Mouse (Mus musculus) liver, embryonic 14.5 days (tissue): ENCODE results near the gene Olfr354. TPM values are rescaled to one million over a fixed set of nuclear protein-coding genes. Genes with fewer than 3 reads are reported as not detected.

Experiments used
- ATAC-seq: fragments of 200-750 bp; cut with Nextera tagmentation; 2 replicates; pipeline ENCODE4 v1.8.0; 2017; ENCODE audit warnings: moderate number of reproducible peaks, mild to moderate bottlenecking, moderate library complexity; ENCODE audit not compliant: insufficient read depth
- DNase-seq, 3 experiments: peaks; one replicate each; pipeline ENCODE4 v3.0.0-alpha.2; 2012 to 2013; ENCODE audit warnings: low read depth in 3 of 3, low spot score in 3 of 3
- H3K27ac ChIP-seq: fragments of 300-500 bp; sonication (generic); 2 replicates; pipeline ENCODE4 v1.5.1; 2014; ENCODE audit warnings: moderate library complexity, mild to moderate bottlenecking, control low read depth, inconsistent platforms
- H3K27me3 ChIP-seq: fragments of 300-500 bp; sonication (generic); 2 replicates; pipeline ENCODE4 v1.6.1; 2014; ENCODE audit warnings: mild to moderate bottlenecking, low read length, moderate library complexity; ENCODE audit not compliant: control insufficient read depth, insufficient read depth
- H3K36me3 ChIP-seq: fragments of 300-500 bp; sonication (generic); replicated peaks from 2 replicates; pipeline ENCODE4 v1.6.1; 2014; ENCODE audit warnings: low read depth; ENCODE audit not compliant: control insufficient read depth, insufficient read depth
- H3K4me1 ChIP-seq, 2 experiments: fragments of 200-500 bp in 1 of 2; fragments of 300-500 bp in 1 of 2; sonication (generic) in 1 of 2; replicated peaks; 2 replicates each; pipeline ENCODE4 v1.6.1; 2012 to 2014; ENCODE audit warnings: antibody characterized with exemption in 1 of 2, inconsistent platforms in 1 of 2, low read length in 1 of 2; ENCODE audit not compliant: control insufficient read depth in 2 of 2, insufficient read depth in 2 of 2
- H3K4me2 ChIP-seq: fragments of 300-500 bp; sonication (generic); 2 replicates; pipeline ENCODE4 v1.6.1; 2014; ENCODE audit warnings: low read depth, mild to moderate bottlenecking, control low read depth, moderate library complexity
- H3K4me3 ChIP-seq, 2 experiments: fragments of 200-500 bp in 1 of 2; fragments of 300-500 bp in 1 of 2; sonication (generic) in 1 of 2; 2 replicates each; pipeline ENCODE4 v1.5.1; 2012 to 2014; ENCODE audit warnings: low read depth in 2 of 2, low read length in 2 of 2, mild to moderate bottlenecking in 2 of 2, control low read depth in 1 of 2, inconsistent platforms in 1 of 2, moderate library complexity in 1 of 2; ENCODE audit not compliant: insufficient read depth in 1 of 2
- H3K9ac ChIP-seq: fragments of 300-500 bp; sonication (generic); replicated peaks from 2 replicates; pipeline ENCODE4 v1.6.1; 2014; ENCODE audit warnings: mild to moderate bottlenecking, control low read depth, moderate library complexity
- H3K9me3 ChIP-seq: fragments of 300-500 bp; sonication (generic); 2 replicates; pipeline ENCODE4 v1.6.1; 2016; ENCODE audit warnings: low read length, mixed read lengths; ENCODE audit not compliant: control insufficient read depth
- CTCF ChIP-seq: IDR thresholded peaks from 2 replicates; pipeline ENCODE4 v1.5.1; 2016; ENCODE audit warnings: antibody characterized with exemption, low read depth, control low read depth
- EP300 ChIP-seq: IDR thresholded peaks from 2 replicates; pipeline ENCODE4 v1.6.1; 2016; ENCODE audit warnings: antibody characterized with exemption, low read depth
- WGBS: fragments of 180-500 bp; shearing (Covaris S2); extraction: QIAGEN DNeasy Blood & Tissue Kit; methylation state at CpG from one replicate; pipeline ENCODE4 v1.1.7; 2014; ENCODE audit not compliant: insufficient replicate concordance; 5-methylcytosine and 5-hydroxymethylcytosine counted together
- polyA plus RNA-seq, 2 experiments: library from polyadenylated mRNA; depleted of rRNA in 1 of 2; stranded (reverse) in 1 of 2; unstranded in 1 of 2; fragments of >200 nt; fragmentation: Nextera tagmentation in 1 of 2; extraction: Ambion mirVana in 1 of 2; gene quantifications; 2 replicates each; pipeline versions ENCODE4 v1.2.1 to v1.2.3; 2012 to 2014

The Olfr354 gene
- polyA plus RNA-seq, 2 experiments: not detected

DNA sequence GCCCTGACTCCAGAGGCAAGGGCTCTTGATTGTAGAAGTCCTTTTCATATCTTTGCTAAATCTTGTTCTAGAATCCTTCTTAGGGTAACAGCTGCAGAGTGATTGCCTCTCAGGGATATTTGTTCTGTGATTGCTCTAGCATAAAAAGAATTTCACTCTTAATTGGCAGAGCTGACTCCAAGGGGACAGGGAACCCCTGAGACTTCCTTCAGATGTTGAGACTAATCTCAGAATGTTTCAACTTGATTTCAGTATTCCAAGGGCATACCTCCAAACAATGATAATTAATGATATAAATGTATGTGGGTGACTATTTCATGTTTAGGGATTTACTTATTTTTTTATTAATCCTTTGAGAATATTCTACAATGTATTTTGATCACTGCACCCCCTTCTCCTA is 23.3 kb downstream of the Olfr354 start, which contains the start of gene Olfr355:
Gene Olfr355 (minus strand): TSS at position 101 of the 400 bp plus-strand sequence.
- TF ChIP-seq CTCF (no peak), EP300 (no peak)

DNA sequence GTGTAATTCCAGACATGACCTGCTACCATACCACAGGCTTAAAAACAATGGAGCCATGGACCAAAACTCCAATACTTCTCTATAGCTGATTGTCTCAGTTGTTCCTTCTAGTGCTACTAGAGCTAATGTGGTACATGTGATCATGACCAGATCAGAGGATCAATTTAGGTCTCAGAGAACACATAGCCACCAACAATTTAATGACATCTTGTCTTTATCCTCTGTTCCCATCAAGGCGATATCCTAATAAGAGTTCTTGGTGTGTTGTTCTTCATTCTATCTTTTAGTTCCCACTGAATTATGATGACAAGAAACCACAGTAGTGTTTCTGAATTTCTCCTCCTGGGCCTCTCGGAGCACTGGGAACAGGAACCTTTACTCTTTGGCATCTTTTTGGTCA is 31.3 kb downstream of the Olfr354 start, which contains the start of gene Olfr356:
Gene Olfr356 (plus strand): TSS at position 301 of the 400 bp plus-strand sequence.
- ATAC-seq: no peak
- TF ChIP-seq EP300 (no peak), CTCF (no peak)
- no peak for DNase-seq
- Histone ChIP-seq H3K4me2 (no peak within 1 kb of the TSS), H3K36me3 (no peaks in the 10 kb centered on the region), H3K9ac (no peak within 1 kb of the TSS), H3K9me3 (no peaks in the 10 kb centered on the region), H3K4me3 (no peak within 1 kb of the TSS), H3K27ac (no peak within 1 kb of the TSS), H3K27me3 (no peaks in the 10 kb centered on the region), H3K4me1 (no peaks in the 10 kb centered on the region)
- WGBS: 68% methylated on average over 2 of the region's 2 CpGs

More for the DNA sequence above, 23.3 kb downstream of the Olfr354 start, which contains the start of gene Olfr355:
- no peak for ATAC-seq
- Histone ChIP-seq H3K9me3 (no peaks in the 10 kb centered on the region), H3K36me3 (no peaks in the 10 kb centered on the region), H3K9ac (no peak within 1 kb of the TSS), H3K4me1 (no peaks in the 10 kb centered on the region), H3K27me3 (no peaks in the 10 kb centered on the region), H3K4me3 (no peak within 1 kb of the TSS), H3K27ac (no peak within 1 kb of the TSS), H3K4me2 (no peak within 1 kb of the TSS)
- no peak for DNase-seq

Other genes starting within 250 kb of the Olfr354 start
- not detected in 2 replicates for gene Olfr346, start 219.9 kb upstream of the Olfr354 start, polyA plus RNA-seq (2012; rRNA removed)
- not detected in 2 replicates for gene Olfr346, start 219.9 kb upstream of the Olfr354 start, polyA plus RNA-seq (2014; fragmentation: Nextera tagmentation; extraction: Ambion mirVana)
- gene Olfr347, start 173.8 kb upstream of the Olfr354 start, polyA plus RNA-seq (2012; rRNA removed): not detected in 2 replicates
- gene Olfr347, start 173.8 kb upstream of the Olfr354 start, polyA plus RNA-seq (2014; fragmentation: Nextera tagmentation; extraction: Ambion mirVana): not detected in 2 replicates
- not detected in 2 replicates for gene Olfr348, start 121.4 kb upstream of the Olfr354 start, polyA plus RNA-seq (2012; rRNA removed)
- gene Olfr348, start 121.4 kb upstream of the Olfr354 start, polyA plus RNA-seq (2014; fragmentation: Nextera tagmentation; extraction: Ambion mirVana): not detected in 2 replicates
- not detected in 2 replicates for gene Olfr50, start 115.1 kb upstream of the Olfr354 start, polyA plus RNA-seq (2012; rRNA removed)
- not detected in 2 replicates for gene Olfr50, start 115.1 kb upstream of the Olfr354 start, polyA plus RNA-seq (2014; fragmentation: Nextera tagmentation; extraction: Ambion mirVana)
- not detected in 2 replicates for gene Olfr3, start 88.6 kb upstream of the Olfr354 start, polyA plus RNA-seq (2012; rRNA removed)
- gene Olfr3, start 88.6 kb upstream of the Olfr354 start, polyA plus RNA-seq (2014; fragmentation: Nextera tagmentation; extraction: Ambion mirVana): not detected in 2 replicates
- gene Olfr350, start 59.4 kb upstream of the Olfr354 start, polyA plus RNA-seq (2012; rRNA removed): not detected in 2 replicates
- gene Olfr350, start 59.4 kb upstream of the Olfr354 start, polyA plus RNA-seq (2014; fragmentation: Nextera tagmentation; extraction: Ambion mirVana): not detected in 2 replicates
- not detected in 2 replicates for gene Olfr351, start 43.0 kb upstream of the Olfr354 start, polyA plus RNA-seq (2012; rRNA removed)
- not detected in 2 replicates for gene Olfr351, start 43.0 kb upstream of the Olfr354 start, polyA plus RNA-seq (2014; fragmentation: Nextera tagmentation; extraction: Ambion mirVana)
- not detected in 2 replicates for gene Olfr352, start 37.2 kb upstream of the Olfr354 start, polyA plus RNA-seq (2012; rRNA removed)
- not detected in 2 replicates for gene Olfr352, start 37.2 kb upstream of the Olfr354 start, polyA plus RNA-seq (2014; fragmentation: Nextera tagmentation; extraction: Ambion mirVana)
- gene Olfr353, start 12.7 kb upstream of the Olfr354 start, polyA plus RNA-seq (2012; rRNA removed): not detected in 2 replicates
- gene Olfr353, start 12.7 kb upstream of the Olfr354 start, polyA plus RNA-seq (2014; fragmentation: Nextera tagmentation; extraction: Ambion mirVana): not detected in 2 replicates
- gene Olfr355, start 23.2 kb downstream of the Olfr354 start, polyA plus RNA-seq (2012; rRNA removed): not detected in 2 replicates
- not detected in 2 replicates for gene Olfr355, start 23.2 kb downstream of the Olfr354 start, polyA plus RNA-seq (2014; fragmentation: Nextera tagmentation; extraction: Ambion mirVana)
- not detected in 2 replicates for gene Olfr356, start 31.4 kb downstream of the Olfr354 start, polyA plus RNA-seq (2012; rRNA removed)
- gene Olfr356, start 31.4 kb downstream of the Olfr354 start, polyA plus RNA-seq (2014; fragmentation: Nextera tagmentation; extraction: Ambion mirVana): not detected in 2 replicates
- not detected in 2 replicates for gene Olfr357, start 88.1 kb downstream of the Olfr354 start, polyA plus RNA-seq (2012; rRNA removed)
- not detected in 2 replicates for gene Olfr357, start 88.1 kb downstream of the Olfr354 start, polyA plus RNA-seq (2014; fragmentation: Nextera tagmentation; extraction: Ambion mirVana)
- gene Olfr358, start 103.7 kb downstream of the Olfr354 start, polyA plus RNA-seq (2012; rRNA removed): not detected in 2 replicates
- gene Olfr358, start 103.7 kb downstream of the Olfr354 start, polyA plus RNA-seq (2014; fragmentation: Nextera tagmentation; extraction: Ambion mirVana): not detected in 2 replicates
- gene Olfr360, start 160.1 kb downstream of the Olfr354 start, polyA plus RNA-seq (2012; rRNA removed): not detected in 2 replicates
- gene Olfr360, start 160.1 kb downstream of the Olfr354 start, polyA plus RNA-seq (2014; fragmentation: Nextera tagmentation; extraction: Ambion mirVana): not detected in 2 replicates
- gene Olfr361, start 183.6 kb downstream of the Olfr354 start, polyA plus RNA-seq (2012; rRNA removed): not detected in 2 replicates
- not detected in 2 replicates for gene Olfr361, start 183.6 kb downstream of the Olfr354 start, polyA plus RNA-seq (2014; fragmentation: Nextera tagmentation; extraction: Ambion mirVana)
- not detected in 2 replicates for gene Olfr362, start 212.2 kb downstream of the Olfr354 start, polyA plus RNA-seq (2012; rRNA removed)
- gene Olfr362, start 212.2 kb downstream of the Olfr354 start, polyA plus RNA-seq (2014; fragmentation: Nextera tagmentation; extraction: Ambion mirVana): not detected in 2 replicates
- not detected in 2 replicates for gene Olfr364-ps1, start 233.6 kb downstream of the Olfr354 start, polyA plus RNA-seq (2012; rRNA removed)
- gene Olfr364-ps1, start 233.6 kb downstream of the Olfr354 start, polyA plus RNA-seq (2014; fragmentation: Nextera tagmentation; extraction: Ambion mirVana): not detected in 2 replicates